Mouse (Mus musculus) CH12.LX (cell line): Measurements from ENCODE around the gene Zbtb20. TPM values are rescaled to one million over a fixed set of nuclear protein-coding genes. Genes with fewer than 3 reads are reported as not detected.

Experiments used
- DNase-seq: peaks from one replicate; pipeline ENCODE4 v3.0.0-alpha.2; 2013; ENCODE audit errors: extremely low read depth
- H3K27ac ChIP-seq: 2 replicates; pipeline ENCODE4 v1.5.1; 2012; ENCODE audit warnings: low read depth, mild to moderate bottlenecking, control low read depth, moderate library complexity; ENCODE audit not compliant: insufficient read depth
- H3K27me3 ChIP-seq: replicated peaks from 2 replicates; pipeline ENCODE3; 2012; ENCODE audit warnings: inconsistent platforms
- H3K36me3 ChIP-seq, 2 experiments: replicated peaks in 1 of 2; 2 replicates each; pipeline versions ENCODE3 to v1.6.1; 2012; ENCODE audit warnings: inconsistent platforms in 1 of 2, low read length in 1 of 2, mild to moderate bottlenecking in 1 of 2, mixed read lengths in 1 of 2, moderate library complexity in 1 of 2; ENCODE audit not compliant: control insufficient read depth in 1 of 2, insufficient read depth in 1 of 2
- H3K4me1 ChIP-seq, 2 experiments: 2 replicates each; pipeline ENCODE4 v1.6.1; 2012; ENCODE audit warnings: inconsistent platforms in 1 of 2, moderate library complexity in 1 of 2; ENCODE audit not compliant: insufficient read depth in 2 of 2, control insufficient read depth in 1 of 2
- H3K4me2 ChIP-seq: 2 replicates; pipeline ENCODE4 v1.6.1; 2012; ENCODE audit warnings: low read depth, mild to moderate bottlenecking, control low read depth; ENCODE audit not compliant: poor library complexity, insufficient read depth, severe bottlenecking
- H3K4me3 ChIP-seq, 3 experiments: fragments of 150-350 bp in 1 of 3; sonication (generic) in 1 of 3; replicated peaks in 1 of 3; 2 replicates each; pipeline versions ENCODE3 to v1.5.1; 2011 to 2012; ENCODE audit warnings: low read depth in 2 of 3, low read length in 2 of 3, mild to moderate bottlenecking in 2 of 3, moderate library complexity in 2 of 3, control low read depth in 1 of 3, improper control_type of control experiment in 1 of 3, inconsistent platforms in 1 of 3, mixed read lengths in 1 of 3; ENCODE audit not compliant: poor library complexity in 1 of 3
- H3K79me2 ChIP-seq: replicated peaks from 2 replicates; pipeline ENCODE4 v1.6.1; 2012; ENCODE audit warnings: mild to moderate bottlenecking, moderate library complexity; ENCODE audit not compliant: control insufficient read depth, poor library complexity, insufficient read depth, severe bottlenecking; ENCODE audit errors: extremely low read depth
- H3K9ac ChIP-seq: 2 replicates; pipeline ENCODE4 v1.6.1; 2012; ENCODE audit warnings: low read depth, mild to moderate bottlenecking, control low read depth, moderate library complexity; ENCODE audit not compliant: insufficient read depth
- H3K9me3 ChIP-seq: replicated peaks from 2 replicates; pipeline ENCODE3; 2012; ENCODE audit warnings: low read length, inconsistent platforms, mixed read lengths
- BHLHE40 ChIP-seq: IDR thresholded peaks from 2 replicates; pipeline ENCODE4 v1.6.1; 2011; ENCODE audit warnings: mild to moderate bottlenecking, low read depth, low read length, improper control_type of control experiment
- CHD1 ChIP-seq: IDR thresholded peaks from 2 replicates; pipeline ENCODE4 v1.6.1; 2012; ENCODE audit warnings: low read depth, low read length, improper control_type of control experiment, inconsistent platforms
- CHD2 ChIP-seq: IDR thresholded peaks from 2 replicates; pipeline ENCODE4 v1.6.1; 2011; ENCODE audit warnings: low read length, improper control_type of control experiment
- CTCF ChIP-seq, 2 experiments: IDR thresholded peaks in 1 of 2; conservative IDR thresholded peaks in 1 of 2; 2 replicates each; pipeline ENCODE4 v1.5.1; 2011 to 2012; ENCODE audit warnings: low read depth in 2 of 2, low read length in 2 of 2, improper control_type of control experiment in 1 of 2, inconsistent platforms in 1 of 2, mild to moderate bottlenecking in 1 of 2, moderate library complexity in 1 of 2
- E2F4 ChIP-seq: IDR thresholded peaks from 2 replicates; pipeline ENCODE4 v1.6.1; 2011; ENCODE audit warnings: low read depth, low read length, improper control_type of control experiment; ENCODE audit not compliant: insufficient replicate concordance
- ELF1 ChIP-seq: IDR thresholded peaks from 2 replicates; pipeline ENCODE4 v1.6.1; 2014; ENCODE audit warnings: low read depth, mild to moderate bottlenecking, inconsistent platforms, low read length, improper control_type of control experiment
- EP300 ChIP-seq: IDR thresholded peaks from 2 replicates; pipeline ENCODE4 v1.6.1; 2011; ENCODE audit warnings: low read length, improper control_type of control experiment
- ETS1 ChIP-seq: conservative IDR thresholded peaks from 2 replicates; pipeline ENCODE4 v1.6.1; 2012; ENCODE audit warnings: low read depth, mild to moderate bottlenecking, inconsistent platforms, low read length, improper control_type of control experiment, moderate library complexity
- GABPA ChIP-seq: IDR thresholded peaks from 2 replicates; pipeline ENCODE4 v1.6.1; 2012; ENCODE audit warnings: low read depth, low read length, improper control_type of control experiment, inconsistent platforms; ENCODE audit not compliant: insufficient replicate concordance
- HCFC1 ChIP-seq: IDR thresholded peaks from 2 replicates; pipeline ENCODE4 v1.6.1; 2012; ENCODE audit warnings: low read depth, mild to moderate bottlenecking, inconsistent platforms, low read length, improper control_type of control experiment
- JUND ChIP-seq: conservative IDR thresholded peaks from 2 replicates; pipeline ENCODE4 v1.6.1; 2011; ENCODE audit warnings: low read depth, low read length, improper control_type of control experiment
- KAT2A ChIP-seq: IDR thresholded peaks from 2 replicates; pipeline ENCODE4 v1.6.1; 2012; ENCODE audit warnings: low read length, improper control_type of control experiment, inconsistent platforms; ENCODE audit not compliant: insufficient replicate concordance
- MAFK ChIP-seq: IDR thresholded peaks from 2 replicates; pipeline ENCODE4 v1.6.1; 2011; ENCODE audit warnings: low read length, improper control_type of control experiment; ENCODE audit not compliant: insufficient replicate concordance
- MAZ ChIP-seq: IDR thresholded peaks from 2 replicates; pipeline ENCODE4 v1.6.1; 2012; ENCODE audit warnings: low read depth, mild to moderate bottlenecking, inconsistent platforms, low read length, improper control_type of control experiment, moderate library complexity
- MXI1 ChIP-seq: IDR thresholded peaks from 2 replicates; pipeline ENCODE4 v1.6.1; 2011; ENCODE audit warnings: mild to moderate bottlenecking, low read depth, low read length, improper control_type of control experiment
- MYC ChIP-seq: IDR thresholded peaks from 2 replicates; pipeline ENCODE4 v1.6.1; 2011; ENCODE audit warnings: low read depth, mild to moderate bottlenecking, improper control_type of control experiment, low read length
- NELFE ChIP-seq: IDR thresholded peaks from 2 replicates; pipeline ENCODE4 v1.6.1; 2011; ENCODE audit warnings: low read depth, low read length, improper control_type of control experiment
- PAX5 ChIP-seq: IDR thresholded peaks from 2 replicates; pipeline ENCODE4 v1.6.1; 2012; ENCODE audit warnings: low read length, inconsistent platforms, mixed read lengths
- POLR2A ChIP-seq: IDR thresholded peaks from 2 replicates; pipeline ENCODE4 v1.6.1; 2011; ENCODE audit warnings: low read depth, mild to moderate bottlenecking, improper control_type of control experiment, low read length
- POLR2AphosphoS2 ChIP-seq: IDR thresholded peaks from 2 replicates; pipeline ENCODE4 v1.6.1; 2011; ENCODE audit warnings: low read depth, low read length, improper control_type of control experiment
- RAD21 ChIP-seq: IDR thresholded peaks from 2 replicates; pipeline ENCODE4 v1.6.1; 2011; ENCODE audit warnings: low read depth, mild to moderate bottlenecking, low read length, improper control_type of control experiment, moderate library complexity
- RCOR1 ChIP-seq: conservative IDR thresholded peaks from 2 replicates; pipeline ENCODE4 v1.6.1; 2012; ENCODE audit warnings: low read depth, mild to moderate bottlenecking, inconsistent platforms, low read length, improper control_type of control experiment
- SIN3A ChIP-seq: IDR thresholded peaks from 2 replicates; pipeline ENCODE4 v1.6.1; 2012; ENCODE audit warnings: low read length, improper control_type of control experiment, inconsistent platforms
- TBP ChIP-seq: conservative IDR thresholded peaks from 2 replicates; pipeline ENCODE4 v1.6.1; 2011; ENCODE audit warnings: low read depth, low read length, improper control_type of control experiment
- TCF12 ChIP-seq: IDR thresholded peaks from 2 replicates; pipeline ENCODE4 v1.6.1; 2014; ENCODE audit warnings: low read depth, mild to moderate bottlenecking, inconsistent platforms, low read length, improper control_type of control experiment
- UBTF ChIP-seq: IDR thresholded peaks from 2 replicates; pipeline ENCODE4 v1.6.1; 2012; ENCODE audit warnings: low read depth, mild to moderate bottlenecking, inconsistent platforms, low read length, improper control_type of control experiment, moderate library complexity
- USF1 ChIP-seq: IDR thresholded peaks from 2 replicates; pipeline ENCODE4 v1.6.1; 2014; ENCODE audit warnings: low read depth, mild to moderate bottlenecking, inconsistent platforms, low read length, improper control_type of control experiment
- ZC3H11A ChIP-seq: IDR thresholded peaks from 2 replicates; pipeline ENCODE4 v1.6.1; 2012; ENCODE audit warnings: low read depth, mild to moderate bottlenecking, inconsistent platforms, low read length, improper control_type of control experiment
- ZKSCAN1 ChIP-seq: IDR thresholded peaks from 2 replicates; pipeline ENCODE4 v1.6.1; 2012; ENCODE audit warnings: low read depth, inconsistent platforms, low read length, improper control_type of control experiment, borderline replicate concordance
- dilution Hi-C: fragments of 300-500 bp; cut with MboI; formaldehyde crosslinking; loops from 2 replicates; pipeline ENCODE4 v1.14.3; 2020; ENCODE audit warnings: low sequenced_read_pairs; ENCODE audit not compliant: extremely low pct_unique_long_range_greater_than_20kb, extremely low pct_ligation_motif_present
- in situ Hi-C: fragments of 300-500 bp; cut with MboI; formaldehyde crosslinking; loops from 3 replicates; pipeline ENCODE4 v1.14.3; 2019; ENCODE audit warnings: low sequenced_read_pairs, low pct_ligation_motif_present, low pct_unique_long_range_greater_than_20kb, mixed read lengths
- polyA plus RNA-seq: library from polyadenylated mRNA; unstranded; fragments of >175 nt; gene quantifications from 2 replicates; pipeline ENCODE4 v1.2.1, GENCODE M21; 2012; ENCODE audit warnings: low read depth; ENCODE audit not compliant: insufficient read length
- total RNA-seq, 2 experiments: library from RNA; depleted of rRNA; stranded (reverse); fragments of 300-350 nt in 1 of 2; fragments of >200 nt in 1 of 2; gene quantifications; 2 replicates each; pipeline ENCODE4 v1.2.3; 2012 to 2014

The Zbtb20 gene
- total and polyA plus RNA-seq, 3 experiments = 24.9 to 58.0 (median 51.6) TPM

- no peak for TF ChIP-seq CHD1
- no peak for TF ChIP-seq MAFK
- TF ChIP-seq ZC3H11A = no peak
- no peak for TF ChIP-seq PAX5
- TF ChIP-seq SIN3A = no peak
- no peak for TF ChIP-seq CHD2
- no peak for TF ChIP-seq TCF12
- TF ChIP-seq TBP = no peak
- no peak for TF ChIP-seq RCOR1
- no peak for TF ChIP-seq GABPA
- TF ChIP-seq ZKSCAN1 = no peak
- TF ChIP-seq UBTF = no peak
- no peak for TF ChIP-seq RAD21
- TF ChIP-seq E2F4 = no peak
- TF ChIP-seq EP300 = no peak
- no peak for TF ChIP-seq POLR2AphosphoS2
- no peak for TF ChIP-seq KAT2A
- no peak for TF ChIP-seq MAZ
- no peak for TF ChIP-seq BHLHE40
- Histone ChIP-seq H3K9me3 (no peaks in the 10 kb centered on the region), H3K4me3 (no peak overlapping the region), H3K4me2 (no peak overlapping the region), H3K9ac (no peak overlapping the region), H3K36me3 (no peaks in the 10 kb centered on the region), H3K79me2 (no peaks in the 10 kb centered on the region), H3K27me3 (no peaks in the 10 kb centered on the region), H3K4me1 (no peaks in the 10 kb centered on the region), H3K27ac (no peak overlapping the region)
- dilution Hi-C loops = no loop called here
- DNase-seq = no peak
- in situ Hi-C loops = loop anchor here (25.0 kb wide), 1 partner anchor 262 kb away; no protein-coding TSS in a partner anchor
Measured at GRCm38 (mm10) chr16:42900328-42900727, 24.6 kb downstream of the Zbtb20 start.

- peaks cover 0 to 3% of the 10 kb centered on the region in 2 experiments; a peak in 1 of 4 replicates for H3K4me1 ChIP-seq
- H3K27me3 ChIP-seq = no peaks in the 10 kb centered on the region
- no peak for DNase-seq
- TF ChIP-seq NELFE (no peak), KAT2A (no peak), JUND (no peak), MXI1 (no peak), BHLHE40 (no peak), CTCF (conservative IDR thresholded peaks at IDR 0.05 in 1 of 2, IDR thresholded peaks at IDR 0.05 in 1 of 2; ENCODE audit: low read depth in 2 of 2, low read length in 2 of 2) (no peak), MYC (no peak), ETS1 (no peak), POLR2AphosphoS2 (no peak), ZC3H11A (no peak), USF1 (no peak), RCOR1 (no peak), TCF12 (no peak), MAFK (no peak), ZKSCAN1 (no peak), HCFC1 (no peak), ELF1 (no peak), POLR2A (no peak)
- TF ChIP-seq, all 38 proteins: peak for 0
- no peak overlapping the region for H3K4me3 ChIP-seq
- H3K79me2 ChIP-seq = no peaks in the 10 kb centered on the region
- no peaks in the 10 kb centered on the region for H3K9me3 ChIP-seq
- H3K9ac ChIP-seq = no peak overlapping the region
- dilution Hi-C loops = no loop called here
- no peaks in the 10 kb centered on the region for H3K36me3 ChIP-seq
- no peak overlapping the region for H3K27ac ChIP-seq
- H3K4me2 ChIP-seq = peak overlapping the region; percentile 24
- in situ Hi-C loops = loop anchor here (25.0 kb wide), 1 partner anchor 255 kb away; no protein-coding TSS in a partner anchor
Measured at GRCm38 (mm10) chr16:42907283-42907701, 31.6 kb downstream of the Zbtb20 start.
